9 mouse cellular contexts compared by ENCODE assay signal in the genomic region with DNA sequence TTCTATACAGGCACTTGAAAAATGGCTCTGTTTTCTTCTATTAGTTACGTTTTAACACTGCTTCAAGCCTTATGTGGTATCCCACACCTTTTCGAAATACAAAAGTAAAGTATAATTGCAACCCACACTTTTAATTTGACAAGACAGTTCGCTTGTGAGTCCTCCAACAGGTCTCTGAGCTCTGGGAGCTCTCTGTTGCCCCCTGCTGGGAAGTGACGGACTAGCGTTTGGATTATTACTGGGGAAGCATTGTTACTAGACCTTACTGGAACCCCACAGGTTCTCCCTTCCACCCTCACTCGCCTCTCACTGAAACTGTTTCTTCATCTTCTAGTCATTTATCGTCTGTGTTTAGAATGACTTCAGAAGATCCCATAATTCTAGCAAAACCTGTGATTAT. TPM values are rescaled to one million over a fixed set of nuclear protein-coding genes. Genes with fewer than 3 reads are reported as not detected.
DNase-seq lines count a peak whose midpoint lies in the region; ATAC-seq and TF ChIP-seq lines count a peak whose summit lies in the region.
"Had no signal": no experiment of that assay in that cellular context is flagged by ENCODE, and none has a peak within 500 bp of the region (broad histone marks: within the 10 kb centered on the region; RNA-seq: fewer than 3 reads in every experiment).

No protein-coding gene starts in this region.

- peak; percentile 38 for TF ChIP-seq RAD21 in CH12.LX (IDR thresholded peaks at IDR 0.05; ENCODE audit: low read depth, low read length)

- no peak for TF ChIP-seq EP300 in CH12.LX (IDR thresholded peaks at IDR 0.05; ENCODE audit: low read length)

- in situ Hi-C loops in CH12.LX (cut with MboI; ENCODE audit: low pct_ligation_motif_present, low pct_unique_long_range_greater_than_20kb, low sequenced_read_pairs) = loop anchor here (25.0 kb wide), 3 partner anchors 119 to 369 kb away; partner anchors contain the start of gene Ston2

- no peaks in the 10 kb centered on the region for H3K36me3 ChIP-seq in forebrain, postnatal 0 days (ENCODE audit: insufficient read depth)
- no peaks in the 10 kb centered on the region for H3K36me3 ChIP-seq in forebrain, embryonic 16.5 days (ENCODE audit: control insufficient read depth, insufficient read depth)
- no peaks in the 10 kb centered on the region for H3K36me3 ChIP-seq in CH12.LX (replicated peaks in 1 of 2; ENCODE audit: control insufficient read depth in 1 of 2, insufficient read depth in 1 of 2, low read length in 1 of 2)
- no peaks in the 10 kb centered on the region for H3K36me3 ChIP-seq in thymus, adult 2 months (ENCODE audit: control insufficient read depth, insufficient read depth, low read length)
- H3K36me3 ChIP-seq: liver, embryonic 15.5 days had no signal

- no peaks in the 10 kb centered on the region for H3K9me3 ChIP-seq in forebrain, postnatal 0 days (ENCODE audit: low read length)
- no peaks in the 10 kb centered on the region for H3K9me3 ChIP-seq in forebrain, embryonic 16.5 days (ENCODE audit: control insufficient read depth, low read length)
- no peaks in the 10 kb centered on the region for H3K9me3 ChIP-seq in CH12.LX (replicated peaks; ENCODE audit: low read length)
- H3K9me3 ChIP-seq: liver, embryonic 15.5 days had no signal

- no peaks in the 10 kb centered on the region for H3K79me2 ChIP-seq in CH12.LX (replicated peaks; ENCODE audit: control insufficient read depth, extremely low read depth, insufficient read depth, poor library complexity, severe bottlenecking)

- H3K27ac ChIP-seq in forebrain, postnatal 0 days (ENCODE audit: low read depth, low read length) = no peak overlapping the region
- H3K27ac ChIP-seq in forebrain, embryonic 16.5 days (ENCODE audit: low read length) = no peak overlapping the region
- H3K27ac ChIP-seq in CH12.LX (ENCODE audit: insufficient read depth, low read depth) = no peak overlapping the region
- no peak overlapping the region for H3K27ac ChIP-seq in thymus, adult 2 months (ENCODE audit: control insufficient read depth, insufficient read depth, low read length)
- H3K27ac ChIP-seq: liver, embryonic 15.5 days had no signal

- no peak for TF ChIP-seq POLR2A in CH12.LX (IDR thresholded peaks at IDR 0.05; ENCODE audit: low read depth, low read length)
- no peak for TF ChIP-seq POLR2A in thymus, adult 2 months (IDR thresholded peaks at IDR 0.05; ENCODE audit: control insufficient read depth, extremely low read depth, insufficient read depth, low read length, poor library complexity)

- no peak overlapping the region for H3K9ac ChIP-seq in forebrain, postnatal 0 days
- H3K9ac ChIP-seq in forebrain, embryonic 16.5 days (replicated peaks; ENCODE audit: low read depth, low read length) = no peak overlapping the region
- H3K9ac ChIP-seq in CH12.LX (ENCODE audit: insufficient read depth, low read depth) = no peak overlapping the region
- H3K9ac ChIP-seq: liver, embryonic 15.5 days had no signal

- WGBS in forebrain, postnatal 0 days = 50% methylated on average over 7 of the region's 7 CpGs
- WGBS in forebrain, embryonic 16.5 days = 54% methylated on average over 7 of the region's 7 CpGs
- WGBS in thymus, adult 2 months = 40% methylated on average over 7 of the region's 7 CpGs

- no peak for ATAC-seq in forebrain, postnatal 0 days
- ATAC-seq in forebrain, embryonic 16.5 days = no peak

- no peak overlapping the region for H3K4me3 ChIP-seq in forebrain, postnatal 0 days (ENCODE audit: low read depth, low read length)
- H3K4me3 ChIP-seq in forebrain, embryonic 16.5 days (replicated peaks; ENCODE audit: low read length) = no peak overlapping the region
- no peak overlapping the region for H3K4me3 ChIP-seq in CH12.LX (replicated peaks in 1 of 3; ENCODE audit: low read depth in 2 of 3, low read length in 2 of 3, poor library complexity in 1 of 3)
- no peak overlapping the region for H3K4me3 ChIP-seq in thymus, adult 2 months (ENCODE audit: control insufficient read depth, insufficient read depth, low read length)
- H3K4me3 ChIP-seq: liver, embryonic 15.5 days had no signal

- no peaks in the 10 kb centered on the region for H3K27me3 ChIP-seq in forebrain, postnatal 0 days (ENCODE audit: insufficient read depth, low read length)
- no peaks in the 10 kb centered on the region for H3K27me3 ChIP-seq in forebrain, embryonic 16.5 days (replicated peaks; ENCODE audit: control insufficient read depth, insufficient read depth, low read length)
- H3K27me3 ChIP-seq in CH12.LX (replicated peaks) = no peaks in the 10 kb centered on the region
- H3K27me3 ChIP-seq in thymus, adult 2 months (ENCODE audit: control insufficient read depth, insufficient read depth, low read length) = no peaks in the 10 kb centered on the region; the same call in 1 of the 2 replicates
- H3K27me3 ChIP-seq: liver, embryonic 15.5 days had no signal

- dilution Hi-C loops in CH12.LX (cut with MboI; ENCODE audit: extremely low pct_ligation_motif_present, extremely low pct_unique_long_range_greater_than_20kb, low sequenced_read_pairs) = no loop called here

- H3K4me1 ChIP-seq in forebrain, postnatal 0 days (ENCODE audit: insufficient read depth) = peaks cover 8% of the 10 kb centered on the region; the same call in 1 of the 2 replicates
- H3K4me1 ChIP-seq in forebrain, embryonic 16.5 days (replicated peaks; ENCODE audit: control insufficient read depth, insufficient read depth, low read length) = peaks cover 18% of the 10 kb centered on the region
- H3K4me1 ChIP-seq in CH12.LX (ENCODE audit: control insufficient read depth in 1 of 2, insufficient read depth in 2 of 2) = peaks cover 5 to 14% of the 10 kb centered on the region in 2 experiments; a peak in 3 of 4 replicates
- H3K4me1 ChIP-seq in thymus, adult 2 months (replicated peaks; ENCODE audit: control insufficient read depth, insufficient read depth, low read length) = peaks cover 3% of the 10 kb centered on the region
- H3K4me1 ChIP-seq: liver, embryonic 15.5 days had no signal

- no peak overlapping the region for H3K4me2 ChIP-seq in forebrain, postnatal 0 days (ENCODE audit: low read depth)
- no peak overlapping the region for H3K4me2 ChIP-seq in forebrain, embryonic 16.5 days (ENCODE audit: low read length)
- H3K4me2 ChIP-seq in CH12.LX (ENCODE audit: insufficient read depth, low read depth, poor library complexity, severe bottlenecking) = no peak overlapping the region
- H3K4me2 ChIP-seq: liver, embryonic 15.5 days had no signal

- peak; percentile 63 for TF ChIP-seq CTCF in forebrain, postnatal 0 days (IDR thresholded peaks at IDR 0.05; ENCODE audit: low read depth)
- peak; percentile 73 to 77 for TF ChIP-seq CTCF in CH12.LX (conservative IDR thresholded peaks at IDR 0.05 in 1 of 2, IDR thresholded peaks at IDR 0.05 in 1 of 2; ENCODE audit: low read depth in 2 of 2, low read length in 2 of 2)
- no peak for TF ChIP-seq CTCF in thymus, adult 2 months (IDR thresholded peaks at IDR 0.05; ENCODE audit: borderline replicate concordance, control insufficient read depth, extremely low read depth, insufficient read depth, low read length, poor library complexity)

- peak; percentile 49 for DNase-seq in forebrain, postnatal 0 days
- peak; percentile 73 for DNase-seq in CH12.LX (ENCODE audit: extremely low read depth)
- peak; percentile 27 for DNase-seq in c-Kit-negative CD71-positive TER-119-positive erythroid progenitor cells, embryonic 14.5 days (ENCODE audit: low read depth, low spot score)
- peak; percentile 65 for DNase-seq in gastrocnemius, postnatal 10 days
- peak; percentile 64 to 78 for DNase-seq in layer of hippocampus, postnatal 10 days (ENCODE audit: low spot score in 2 of 2)
- peak; percentile 70 for DNase-seq in mesoderm, embryonic 11.5 days (ENCODE audit: low read depth, low spot score)
- DNase-seq in thymus, adult 2 months = peak; percentile 70

TF ChIP-seq in CH12.LX, 34 proteins besides CTCF, POLR2A, EP300 and RAD21:
- TF ChIP-seq ZC3H11A (IDR thresholded peaks at IDR 0.05; ENCODE audit: low read depth, low read length) (no peak), HCFC1 (IDR thresholded peaks at IDR 0.05; ENCODE audit: low read depth, low read length) (no peak), SMC3 (IDR thresholded peaks at IDR 0.05; ENCODE audit: low read depth, low read length) (peak; percentile 70)

RNA-seq across cellular contexts. Expression of gene Tshr, which starts 34.4 kb away (rescaled TPM):
- total RNA-seq in forebrain, postnatal 0 days (2014; rRNA removed) = 2.8 and 3.0 TPM in 2 replicates
- 1.7 and 2.0 TPM in 2 replicates for polyA plus RNA-seq in forebrain, postnatal 0 days (2015; fragmentation: Nextera tagmentation; extraction: Ambion mirVana)
- 0.95 and 1.7 TPM in 2 replicates for polyA plus RNA-seq in forebrain, embryonic 16.5 days (2015; fragmentation: Nextera tagmentation; extraction: Ambion mirVana)
- not detected in 2 replicates for total RNA-seq in CH12.LX (2012; rRNA removed)
- total RNA-seq in CH12.LX (2014; rRNA removed) = not detected in 2 replicates
- polyA plus RNA-seq in CH12.LX (2012; ENCODE audit: insufficient read length, low read depth) = not detected in 2 replicates
- total RNA-seq in gastrocnemius, postnatal 10 days (2021) = 1 to 10 TPM; 1.3 to 1.9 TPM
- total RNA-seq in layer of hippocampus, postnatal 10 days (2021) = under 1 TPM; 0.25 to 0.75 TPM
- polyA plus RNA-seq in thymus, adult 2 months (2012; rRNA removed) = 0.78 and 1.4 TPM in 2 replicates

RNA-seq across cellular contexts. Expression of gene Cep128, which starts 34.6 kb away (rescaled TPM):
- total RNA-seq in forebrain, postnatal 0 days (2014; rRNA removed) = 3.2 and 8.4 TPM in 2 replicates
- polyA plus RNA-seq in forebrain, postnatal 0 days (2015; fragmentation: Nextera tagmentation; extraction: Ambion mirVana) = 2.3 and 3.0 TPM in 2 replicates
- 6.4 and 6.8 TPM in 2 replicates for polyA plus RNA-seq in forebrain, embryonic 16.5 days (2015; fragmentation: Nextera tagmentation; extraction: Ambion mirVana)
- 8.9 and 10.7 TPM in 2 replicates for total RNA-seq in CH12.LX (2012; rRNA removed)
- total RNA-seq in CH12.LX (2014; rRNA removed) = 14.6 and 16.1 TPM in 2 replicates
- polyA plus RNA-seq in CH12.LX (2012; ENCODE audit: insufficient read length, low read depth) = 13.5 and 15.2 TPM in 2 replicates
- total RNA-seq in gastrocnemius, postnatal 10 days (2021) = 1 to 10 TPM; 5.1 to 6.0 TPM
- total RNA-seq in layer of hippocampus, postnatal 10 days (2021) = 1 to 10 TPM; 5.7 to 7.8 TPM
- polyA plus RNA-seq in thymus, adult 2 months (2012; rRNA removed) = 10.3 and 12.8 TPM in 2 replicates
